Mouse (Mus musculus) retina, adult 2 months (tissue): ENCODE results near the gene Patl2.
"Not testable (repeated sequence)": the region's sequence is repeated elsewhere in the genome, so short reads cannot be mapped to it uniquely, and the experiment has no call there.

Source experiments
- DNase-seq: peaks from one replicate; pipeline ENCODE4 v3.0.0-alpha.2; 2012; ENCODE audit warnings: low read depth, low spot score

The Patl2 gene

DNA sequence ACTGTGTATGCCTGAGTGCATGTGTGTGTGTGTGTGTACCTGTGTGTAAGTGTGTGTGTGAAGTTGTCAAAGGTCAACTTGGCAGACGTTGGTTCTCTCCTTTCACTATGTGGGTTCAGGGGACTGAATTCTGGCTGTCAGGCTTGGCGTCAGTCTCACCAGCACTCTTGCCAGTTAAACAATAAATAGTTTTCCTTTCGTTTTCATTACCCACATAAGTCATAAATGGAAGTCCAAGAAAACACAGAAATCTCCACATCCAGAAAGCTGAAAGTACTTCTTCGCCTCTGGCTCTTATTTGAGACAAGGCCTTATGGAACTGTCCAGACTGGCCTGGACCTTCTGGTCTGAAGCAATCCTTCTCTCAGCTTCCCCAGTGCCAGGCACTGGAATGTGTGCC, 40.2 kb downstream of the Patl2 start:
- DNase-seq = no peak

DNA sequence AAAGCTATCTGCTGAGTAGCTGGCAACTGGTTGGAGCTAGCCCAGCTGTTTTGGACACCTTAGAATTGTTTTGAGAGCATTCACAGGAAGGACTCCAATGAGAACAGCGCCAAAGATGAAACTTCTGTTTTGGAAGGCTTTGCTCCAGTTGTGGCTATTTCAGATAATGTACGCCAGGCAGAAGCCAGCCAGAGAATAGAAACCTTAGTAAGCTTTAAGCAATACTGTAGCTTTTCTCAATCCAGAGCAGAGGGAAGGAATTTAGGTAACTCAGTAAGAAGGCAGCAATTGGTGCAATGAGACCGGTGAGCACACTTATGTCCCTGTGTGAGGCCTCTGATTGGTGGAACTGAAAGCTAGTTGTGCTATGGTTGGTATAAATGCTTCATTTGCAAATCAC, 42.9 kb downstream of the Patl2 start:
- DNase-seq = no peak

DNA sequence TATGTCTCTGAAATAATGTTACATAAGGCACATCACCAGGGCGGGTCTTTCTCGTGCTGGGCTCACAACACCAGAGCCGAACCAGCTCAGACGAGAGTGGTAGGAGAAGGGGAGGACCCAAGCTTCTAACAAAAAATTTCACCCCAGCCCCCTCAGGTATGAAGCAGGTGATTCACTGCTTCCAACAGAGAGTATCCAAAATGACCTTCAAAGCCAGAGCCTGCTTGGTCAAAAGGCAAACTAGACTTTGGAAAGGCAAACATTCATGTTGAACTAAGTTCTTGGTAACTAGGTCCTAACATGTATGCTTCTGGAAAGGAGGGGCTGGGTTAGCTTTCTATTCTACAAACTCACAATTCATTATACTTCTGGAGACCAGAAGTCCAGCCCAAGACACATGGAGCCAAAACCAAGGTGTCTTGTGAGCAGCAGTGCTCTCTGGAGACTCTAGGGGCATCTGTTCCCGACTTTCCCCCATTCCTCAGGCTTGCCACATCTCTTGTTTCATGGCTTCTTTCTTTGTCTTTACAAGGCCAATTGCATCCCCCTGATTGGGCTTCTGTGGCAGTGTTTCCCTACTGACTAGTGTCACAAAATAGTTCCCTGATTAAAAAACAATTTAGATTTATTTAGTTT, 44.5 kb downstream of the Patl2 start:
- DNase-seq = no peak

DNA sequence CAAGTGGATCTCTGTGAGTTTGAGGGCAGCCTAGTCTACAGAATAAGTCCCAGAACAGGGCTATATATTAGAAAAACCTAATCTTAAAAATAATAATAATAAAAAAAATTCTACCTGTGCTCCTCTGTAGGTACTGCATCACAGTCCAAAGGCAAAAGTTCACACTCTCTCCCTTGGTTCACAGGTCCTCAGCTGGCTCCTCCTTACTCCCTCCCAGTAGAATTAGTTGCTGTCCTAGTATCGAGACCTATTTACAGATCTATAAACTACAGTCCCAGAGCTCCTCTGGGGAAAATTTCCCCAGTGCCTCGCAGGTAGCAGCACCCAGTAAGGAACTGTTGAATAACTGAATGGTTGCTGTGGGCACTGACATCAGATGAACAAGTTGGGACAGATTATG, 45.2 kb downstream of the Patl2 start:
- DNase-seq = no peak

DNA sequence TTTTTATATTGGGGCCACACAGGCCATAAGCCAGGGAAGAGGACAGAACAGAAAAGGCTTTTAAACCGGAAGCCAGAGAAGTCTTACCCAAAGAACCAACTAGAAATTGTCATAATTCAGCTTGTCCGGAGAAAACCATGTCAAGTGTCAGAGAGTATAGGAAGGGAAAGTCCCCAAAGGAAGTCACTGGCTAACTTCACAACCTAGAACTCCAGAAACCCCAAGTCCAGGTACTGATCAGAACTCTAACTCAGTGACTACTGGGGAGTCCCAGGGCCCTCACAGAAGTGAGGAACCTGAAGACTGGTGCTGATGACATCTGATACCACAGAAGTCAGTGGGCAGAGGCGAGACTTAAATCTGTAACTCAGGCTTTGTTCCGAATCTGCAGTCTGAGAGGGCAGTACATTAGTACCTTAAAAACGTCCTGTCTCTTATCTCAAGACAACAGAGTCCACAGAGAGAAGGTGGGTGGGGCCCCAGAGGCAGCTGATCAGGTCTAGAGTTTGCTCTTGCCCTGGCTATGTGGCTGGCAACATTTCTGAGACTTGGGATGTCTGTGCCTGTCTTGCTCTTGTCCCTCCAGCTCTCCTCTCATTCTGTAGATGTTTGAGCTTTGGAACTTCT, 48.0 kb downstream of the Patl2 start:
- DNase-seq = no peak

DNA sequence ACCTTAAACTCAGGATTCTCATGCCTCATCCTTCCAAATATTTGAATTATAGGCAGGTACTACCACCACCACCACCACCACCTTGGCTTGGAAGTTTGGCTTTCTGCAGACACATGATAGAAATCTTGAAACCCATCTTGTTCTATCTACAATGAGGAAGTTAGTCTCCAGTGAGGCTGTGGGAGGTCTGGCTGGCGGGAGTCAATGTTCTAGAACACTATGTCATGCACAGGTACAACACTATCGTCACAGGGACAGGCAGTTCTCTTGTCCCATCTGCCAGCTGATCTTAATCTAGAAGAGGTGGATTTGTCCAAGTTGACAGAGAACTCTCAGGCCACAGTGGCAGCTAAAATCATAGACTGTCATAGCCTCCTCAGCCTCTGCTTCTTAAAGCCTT, 53.4 kb downstream of the Patl2 start:
- no peak for DNase-seq

DNA sequence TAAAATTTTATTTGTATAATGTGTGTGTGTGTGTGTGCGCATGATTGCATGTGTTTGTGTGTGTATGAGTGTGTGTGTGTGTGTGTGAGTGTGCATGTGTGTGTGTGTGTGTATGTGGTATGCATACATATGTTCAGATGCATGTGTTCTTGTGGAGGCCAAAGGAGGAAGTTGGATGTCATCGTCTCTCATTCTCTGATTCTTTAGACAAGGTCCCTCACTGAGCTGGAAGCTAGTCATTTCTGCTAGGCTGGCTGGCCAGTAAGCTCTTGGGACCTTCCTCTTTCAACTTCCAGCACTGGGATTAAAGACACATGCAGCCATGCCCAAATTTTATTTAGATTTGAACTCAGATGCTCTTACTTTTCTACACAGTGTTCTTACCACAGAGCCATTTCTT, 53.9 kb downstream of the Patl2 start:
- no peak for DNase-seq

DNA sequence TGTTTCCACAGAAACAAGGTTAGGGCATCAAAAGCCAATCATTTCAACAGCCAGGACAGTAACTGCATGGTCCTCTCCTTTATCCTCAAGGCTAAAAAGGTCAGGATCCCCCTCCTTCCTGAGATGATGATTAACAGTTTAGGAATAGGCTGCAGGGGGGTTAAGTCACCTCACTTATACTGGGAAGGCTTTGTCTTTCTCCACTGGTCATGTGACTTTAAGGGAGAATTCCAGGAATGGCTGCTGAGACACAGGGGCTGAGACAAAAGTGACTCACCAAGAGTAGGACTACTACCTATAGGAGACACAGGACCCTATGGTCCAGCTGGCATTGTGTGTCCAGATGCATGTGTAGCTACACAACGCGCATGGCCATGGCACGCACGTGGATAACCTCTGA, 58.4 kb downstream of the Patl2 start:
- DNase-seq = no peak

DNA sequence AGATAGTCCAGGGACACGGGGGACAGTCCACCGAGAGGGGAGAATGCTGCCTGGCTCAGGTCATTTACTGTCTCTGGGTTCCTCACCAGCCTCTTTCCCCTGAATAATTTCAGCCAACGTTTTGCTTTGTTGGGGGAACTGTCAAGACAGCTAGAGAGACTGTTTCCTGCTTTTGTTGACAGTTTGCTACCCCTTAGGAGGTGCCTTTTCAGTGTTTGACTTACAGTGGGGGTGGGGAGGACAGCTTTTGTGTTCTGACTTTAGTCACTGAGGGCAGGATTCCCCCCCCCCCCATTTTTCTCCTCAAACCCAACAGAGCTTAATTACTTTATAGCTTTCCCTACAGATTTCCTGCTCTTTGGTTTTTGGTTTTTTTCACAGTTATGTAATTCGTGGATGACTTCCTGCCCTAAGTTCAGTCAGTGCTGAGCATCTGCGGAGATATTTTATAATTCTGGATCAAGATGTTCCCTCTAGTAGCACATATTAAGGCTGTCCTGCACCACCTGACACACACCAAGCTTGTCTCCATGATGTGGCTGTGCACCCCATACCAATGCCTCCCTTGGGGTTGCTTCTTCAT, 59.1 kb downstream of the Patl2 start:
- DNase-seq = no peak

DNA sequence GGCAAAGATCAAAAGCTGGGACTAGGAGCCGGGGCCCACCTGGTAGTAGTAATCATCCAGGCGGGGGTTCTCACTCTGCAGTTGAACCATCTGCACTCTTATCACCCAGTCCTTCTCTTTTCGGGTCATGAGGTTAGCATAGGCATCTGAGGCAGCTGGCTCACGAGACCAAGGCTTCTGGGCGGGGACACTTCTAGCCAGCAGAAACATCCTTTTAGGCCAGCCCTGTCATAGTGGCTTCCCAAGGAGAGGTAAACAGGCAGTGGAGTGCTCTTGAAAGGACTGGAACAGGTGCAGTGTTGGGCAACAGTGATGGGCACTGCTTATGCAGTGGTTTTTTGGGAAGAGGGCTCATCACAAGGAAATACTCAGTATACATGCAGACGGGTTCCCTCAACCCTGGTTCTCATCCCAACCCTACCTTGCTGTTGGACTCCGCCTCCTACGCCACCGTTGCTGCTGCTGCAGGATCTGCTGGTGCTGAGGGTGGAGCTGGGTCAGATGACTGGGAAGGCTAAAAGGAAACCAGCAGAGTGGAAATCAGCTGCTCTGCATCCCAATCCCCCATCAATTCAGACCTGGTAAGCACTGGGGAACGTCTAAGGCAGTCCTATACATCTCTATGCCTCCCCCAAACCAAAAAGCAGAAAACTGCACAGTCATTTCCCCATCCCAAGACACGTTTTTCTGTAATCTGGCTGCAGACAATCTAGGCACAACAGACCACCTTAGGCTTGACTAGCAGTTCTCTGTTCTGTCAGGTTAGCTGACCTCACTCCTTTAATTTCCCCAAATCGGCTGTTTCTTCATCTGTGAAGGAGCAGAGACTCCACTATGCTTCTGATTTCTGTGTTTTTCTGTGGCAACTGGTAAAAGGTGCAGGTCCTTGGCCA, 60.1 kb downstream of the Patl2 start:
- DNase-seq = no peak

DNA sequence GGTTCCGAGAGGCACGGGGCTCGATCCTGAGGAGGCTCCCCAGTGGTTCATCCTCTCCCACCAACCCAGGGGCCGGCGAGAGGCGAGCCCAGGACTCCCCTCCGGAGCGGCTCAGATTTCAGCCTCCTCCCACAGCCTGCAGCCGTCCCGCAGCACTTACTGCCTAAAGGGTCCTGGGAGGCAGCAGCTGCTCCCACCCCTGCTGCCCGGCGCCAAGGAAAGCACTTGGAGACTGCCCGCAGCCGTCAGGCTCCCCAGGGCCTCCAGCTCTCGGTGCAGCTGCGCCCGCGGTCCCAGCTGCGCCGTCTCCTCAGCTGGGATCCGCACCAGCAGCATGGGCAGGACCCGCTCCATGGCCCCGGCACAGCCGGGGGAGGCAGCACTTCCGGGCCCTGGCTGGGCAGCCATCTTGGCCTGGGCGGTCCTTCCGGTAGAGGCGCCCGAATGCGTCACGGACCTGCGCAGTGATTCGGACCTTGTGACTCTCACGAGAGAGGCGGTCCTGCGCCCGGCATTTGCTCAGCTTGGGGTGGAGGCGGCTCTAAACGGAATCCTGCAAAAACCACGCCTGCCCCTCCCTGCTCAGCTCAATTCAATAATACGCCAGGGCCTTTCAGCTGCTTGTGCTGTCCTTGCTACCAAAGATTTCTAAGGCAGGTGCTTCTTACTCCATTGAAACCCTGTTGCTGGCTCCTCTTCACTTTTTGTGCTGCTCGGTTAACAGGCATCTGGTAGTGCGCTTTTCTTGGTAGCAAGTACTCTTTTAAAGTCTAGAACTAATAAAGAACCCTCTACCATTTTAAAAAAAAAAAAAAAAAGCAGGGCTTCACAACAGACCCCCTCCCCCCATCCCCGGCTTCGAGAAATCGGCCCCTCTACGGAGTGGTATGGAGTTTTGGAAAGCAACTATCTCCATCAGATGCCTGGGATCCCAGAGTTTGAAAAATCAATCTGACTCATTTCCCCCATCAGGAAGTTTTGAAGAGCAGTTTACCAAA, 67.7 kb downstream of the Patl2 start, which contains the start of gene Spg11:
Spg11 (minus strand) TSS at position 426 of the 998 bp plus-strand sequence.
- DNase-seq = peak; percentile 89

DNA sequence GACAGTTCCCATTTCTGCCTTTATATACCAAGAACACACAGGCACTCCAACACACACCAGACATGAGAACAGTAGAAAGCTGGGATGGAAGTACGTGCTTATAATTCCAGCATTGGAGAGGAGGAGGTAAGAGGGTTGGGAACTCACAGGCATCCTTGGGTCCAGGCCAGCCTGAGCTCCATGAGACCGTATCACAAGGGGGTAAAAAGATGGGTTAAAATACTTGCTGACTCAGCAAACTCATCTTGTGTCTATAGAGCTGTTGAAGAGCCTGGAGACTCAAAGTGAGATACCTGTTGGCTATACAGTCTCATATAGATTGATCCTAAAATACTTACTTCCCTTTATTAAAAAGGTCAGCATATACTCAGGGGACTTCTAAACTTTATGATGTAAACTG, 69.1 kb downstream of the Patl2 start:
- DNase-seq = no peak

DNA sequence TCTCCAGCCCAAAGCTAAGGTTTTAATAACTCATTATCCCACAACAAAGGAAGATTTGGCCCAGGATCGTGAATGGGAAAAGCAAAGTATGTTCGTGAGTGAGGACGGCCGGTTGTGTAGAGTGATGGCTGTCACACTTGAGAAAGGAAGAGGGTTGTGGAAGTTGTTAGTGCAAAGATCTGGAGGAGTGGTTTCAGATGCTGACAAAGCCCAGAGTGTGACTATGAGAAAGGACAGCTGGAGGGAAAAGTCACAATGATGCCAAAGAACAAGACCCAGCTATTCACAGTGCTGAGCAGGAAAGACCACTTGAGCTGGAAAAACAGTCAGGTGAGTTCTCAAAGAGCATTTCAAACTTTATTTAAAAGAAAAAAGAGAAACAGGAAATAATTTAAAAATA, 76.3 kb downstream of the Patl2 start:
- no peak for DNase-seq

DNA sequence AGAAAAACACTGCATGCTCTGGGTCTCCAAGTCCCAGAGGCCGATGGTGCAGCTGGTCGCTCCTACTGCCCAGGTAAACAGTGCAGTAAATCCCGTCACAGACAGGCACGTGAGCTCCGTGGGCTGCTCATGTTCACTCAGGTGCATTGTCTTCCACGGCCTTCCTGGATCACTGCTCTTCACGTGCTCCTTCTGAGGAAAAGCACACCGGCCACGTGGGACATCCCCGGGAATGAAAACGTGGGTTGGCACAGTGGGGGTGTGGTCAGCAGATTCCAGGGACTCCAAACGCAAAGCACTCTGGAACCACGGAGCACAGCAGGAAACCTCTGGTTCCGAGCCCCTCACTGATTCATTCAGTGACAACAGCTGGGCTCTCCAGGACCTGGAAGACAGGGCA, 77.9 kb downstream of the Patl2 start:
- no peak for DNase-seq

DNA sequence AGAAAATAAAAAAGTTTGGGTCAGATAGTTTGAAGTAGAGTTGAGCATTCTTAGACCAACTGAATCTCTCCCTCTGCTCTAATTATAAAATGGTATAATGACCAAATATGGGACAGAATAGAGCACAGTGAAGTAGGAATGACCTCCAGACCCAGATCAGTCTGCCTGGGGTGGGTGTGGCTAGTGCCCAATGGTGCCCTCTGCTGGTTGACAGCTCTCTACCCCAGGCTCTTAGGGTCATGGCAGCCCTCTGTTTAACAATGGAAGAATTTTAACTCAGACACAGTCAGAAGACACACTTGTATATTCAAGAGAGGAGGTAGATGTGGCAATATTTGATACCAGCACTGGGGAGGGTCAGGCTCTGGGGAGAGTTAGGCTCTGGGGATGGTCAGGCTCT, 83.9 kb downstream of the Patl2 start:
- no peak for DNase-seq

DNA sequence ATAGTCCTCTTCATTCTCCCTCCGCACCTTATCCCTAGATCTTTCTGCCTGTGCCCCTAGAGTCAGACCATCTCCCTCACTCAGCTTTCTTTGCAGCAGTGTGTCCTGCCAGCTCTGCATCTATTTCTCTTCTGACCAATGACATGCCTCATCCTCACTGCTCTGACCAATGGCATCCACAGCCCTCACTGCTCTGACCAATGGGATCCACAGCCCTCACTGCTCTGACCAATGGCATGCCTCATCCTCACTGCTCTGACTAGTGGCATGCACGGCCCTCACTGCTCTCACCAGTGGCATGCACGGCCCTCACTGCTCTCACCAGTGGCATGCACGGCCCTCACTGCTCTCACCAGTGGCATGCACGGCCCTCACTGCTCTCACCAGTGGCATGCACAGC, 88.3 kb downstream of the Patl2 start:
- not testable (repeated sequence) for DNase-seq

DNA sequence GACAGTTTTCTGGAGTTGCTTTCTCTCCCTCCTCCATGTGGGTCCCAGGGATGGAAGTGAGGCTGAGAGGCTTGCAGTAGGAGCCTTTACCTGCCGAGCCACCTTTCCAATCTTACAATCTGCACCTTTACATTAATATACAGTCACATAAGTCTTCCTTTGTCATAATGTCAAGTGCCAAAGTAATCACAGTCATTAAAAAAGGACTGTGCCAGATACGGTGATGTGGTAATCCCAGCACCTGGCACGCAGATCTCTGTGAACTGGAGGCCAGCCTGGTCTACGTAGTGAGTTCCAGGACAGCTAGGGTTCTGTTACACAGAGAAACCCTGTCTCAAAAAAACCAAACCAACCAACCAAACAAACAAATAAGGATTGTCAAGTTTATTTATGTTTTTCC, 92.1 kb downstream of the Patl2 start:
- DNase-seq = no peak

DNA sequence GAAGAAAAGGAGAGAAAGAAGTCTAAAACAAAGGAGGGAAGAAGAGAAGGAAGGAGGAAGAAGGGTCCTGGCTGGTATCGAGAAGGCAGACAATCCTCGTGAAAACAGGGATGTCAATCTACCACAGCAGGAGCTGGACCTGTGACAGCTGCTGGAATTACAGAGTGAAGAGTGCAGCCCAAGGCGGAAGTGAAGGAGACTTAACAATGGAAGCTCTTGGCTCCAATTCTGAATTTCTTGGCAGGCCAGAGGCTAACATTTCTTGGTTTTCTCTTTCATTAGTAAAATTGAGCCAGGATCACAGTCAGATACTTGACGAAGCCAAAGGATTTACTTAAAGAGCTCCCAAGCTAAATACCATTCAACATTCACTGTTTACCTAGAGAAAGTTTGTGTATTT, 99.5 kb downstream of the Patl2 start:
- no peak for DNase-seq

DNA sequence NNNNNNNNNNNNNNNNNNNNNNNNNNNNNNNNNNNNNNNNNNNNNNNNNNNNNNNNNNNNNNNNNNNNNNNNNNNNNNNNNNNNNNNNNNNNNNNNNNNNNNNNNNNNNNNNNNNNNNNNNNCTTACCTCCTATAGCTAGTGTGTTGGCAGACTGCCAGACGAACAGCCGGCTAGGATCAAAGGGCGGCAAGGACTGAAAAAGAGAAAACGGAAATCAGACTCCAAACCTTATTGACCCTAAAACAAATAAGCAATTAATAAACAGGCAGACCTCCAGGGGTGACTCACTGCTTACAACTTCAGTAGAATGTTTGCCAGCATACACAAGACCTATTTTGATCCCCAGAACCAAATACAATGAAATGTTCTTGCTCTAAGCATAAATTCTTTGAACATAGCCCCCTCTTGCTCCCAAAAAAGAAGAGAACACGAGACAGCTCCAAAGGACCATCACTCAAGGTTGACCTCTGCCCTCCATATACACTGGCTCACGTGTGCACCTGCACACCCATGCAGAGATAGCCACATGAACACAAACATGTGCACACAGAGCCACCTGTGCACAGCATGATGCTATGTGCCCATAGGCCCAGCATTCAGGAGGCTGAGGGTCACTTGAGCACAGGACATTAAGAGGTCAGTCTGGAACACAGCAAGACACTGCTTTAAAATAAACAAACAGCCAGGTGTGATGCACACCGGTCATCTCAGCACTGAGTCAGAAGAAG, 104.1 kb downstream of the Patl2 start:
- DNase-seq = no peak
